Mouse (Mus musculus): ENCODE data around the gene Gm8126.
A peak's percentile ranks its signal among the peaks of the same experiment; 100 is the strongest.
"Not testable (repeated sequence)": the region's sequence is repeated elsewhere in the genome, so short reads cannot be mapped to it uniquely, and the experiment has no call there.

Gene Gm8126

GRCm38 (mm10) chr14:43258349-43258748 is at the start of gene Gm8126:
TSS of gene Gm8126 (plus strand) at chr14:43258649.
- not testable (repeated sequence) for DNase-seq (ENCODE audit: low spot score in 2 of 2)

GRCm38 (mm10) chr14:43235204-43235603 is 23.2 kb upstream of the Gm8126 start, which contains the start of gene Gm8122:
TSS of gene Gm8122 (minus strand) at chr14:43235304.
- DNase-seq (ENCODE audit: low spot score in 2 of 2): not testable (repeated sequence)

GRCm38 (mm10) chr14:43237769-43238168 is 20.7 kb upstream of the Gm8126 start:
- DNase-seq (ENCODE audit: low spot score in 2 of 2): peak; percentile 9 to 21

- DNase-seq (ENCODE audit: low spot score in 2 of 2): not testable (repeated sequence)
Observed at GRCm38 (mm10) chr14:43249611-43250170, 8.8 kb upstream of the Gm8126 start.

- DNase-seq (ENCODE audit: low spot score in 2 of 2): not testable (repeated sequence)
Observed at GRCm38 (mm10) chr14:43250549-43251253, 7.7 kb upstream of the Gm8126 start.

GRCm38 (mm10) chr14:43256511-43256910 is 1.9 kb upstream of the Gm8126 start:
- not testable (repeated sequence) for DNase-seq (ENCODE audit: low spot score in 2 of 2)

GRCm38 (mm10) chr14:43263421-43263820 is 5.0 kb downstream of the Gm8126 start:
- DNase-seq (ENCODE audit: low spot score in 2 of 2): not testable (repeated sequence)

- DNase-seq (ENCODE audit: low spot score in 2 of 2): not testable (repeated sequence)
Observed at GRCm38 (mm10) chr14:43268521-43269084, 10.2 kb downstream of the Gm8126 start.

- not testable (repeated sequence) for DNase-seq (ENCODE audit: low spot score in 2 of 2)
Observed at GRCm38 (mm10) chr14:43269211-43269610, 10.8 kb downstream of the Gm8126 start.

- DNase-seq (ENCODE audit: low spot score in 2 of 2): not testable (repeated sequence)
Observed at GRCm38 (mm10) chr14:43273161-43273560, 14.7 kb downstream of the Gm8126 start.

- DNase-seq (ENCODE audit: low spot score in 2 of 2): not testable (repeated sequence)
Observed at GRCm38 (mm10) chr14:43274986-43275511, 16.6 kb downstream of the Gm8126 start, which contains the start of gene Gm9732. TSS of gene Gm9732 (plus strand) at chr14:43275036.

- DNase-seq (ENCODE audit: low spot score in 2 of 2): not testable (repeated sequence)
Observed at GRCm38 (mm10) chr14:43275752-43276151, 17.3 kb downstream of the Gm8126 start.

GRCm38 (mm10) chr14:43277468-43277867 is 19.0 kb downstream of the Gm8126 start:
- not testable (repeated sequence) for DNase-seq (ENCODE audit: low spot score in 2 of 2)

GRCm38 (mm10) chr14:43278146-43278545 is 19.7 kb downstream of the Gm8126 start:
- not testable (repeated sequence) for DNase-seq (ENCODE audit: low spot score in 2 of 2)

GRCm38 (mm10) chr14:43278681-43279080 is 20.2 kb downstream of the Gm8126 start:
- DNase-seq (ENCODE audit: low spot score in 2 of 2): not testable (repeated sequence)

GRCm38 (mm10) chr14:43293503-43293902 is 35.1 kb downstream of the Gm8126 start, which contains the start of gene Gm8127:
TSS of gene Gm8127 (minus strand) at chr14:43293832.
- DNase-seq (ENCODE audit: low spot score in 2 of 2): not testable (repeated sequence)
